Mouse (Mus musculus) heart, postnatal 36 days (tissue): ENCODE measurements around the gene Bod1. TPM values are rescaled to one million over a fixed set of nuclear protein-coding genes. Genes with fewer than 3 reads are reported as not detected.

ENCODE experiments used
- DNase-seq, 2 experiments: peaks; one replicate each; pipeline ENCODE4 v3.0.0; 2021 to 2022
- intact Hi-C: fragments of 180-260 bp; cut with DNase I; formaldehyde crosslinking; loops from one replicate; pipeline ENCODE4 v1.15.1; 2025
- total RNA-seq, 2 experiments: library from RNA; stranded (reverse); gene quantifications; 2 replicates each; pipeline ENCODE4 v1.2.3; 2021

Bod1 gene
- total RNA-seq: 100 to 1,000 TPM; 122 to 131 TPM

- intact Hi-C loops: no loop called here
- DNase-seq: peak; percentile 84 to 87
Observed at GRCm38 (mm10) chr11:31671354-31672169, at the start of gene Bod1. Gene Bod1, minus strand, starts transcription at chr11:31671885.

- intact Hi-C loops: no loop called here
- DNase-seq: no peak
Observed at GRCm38 (mm10) chr11:31719090-31719489, 47.4 kb upstream of the Bod1 start.

- intact Hi-C loops: no loop called here
- DNase-seq: peak in 1 of 2 experiments; percentile 50
Observed at GRCm38 (mm10) chr11:31717926-31718735, 46.4 kb upstream of the Bod1 start.

- intact Hi-C loops: loop anchor here (5.0 kb wide), 2 partner anchors 84 to 159 kb away; partner anchors contain the start of gene Cpeb4
- DNase-seq: peak; percentile 72 to 74
Observed at GRCm38 (mm10) chr11:31713641-31714121, 42.0 kb upstream of the Bod1 start.

- peak in 1 of 2 experiments; percentile 41 for DNase-seq
- intact Hi-C loops: loop anchor here (5.0 kb wide), 2 partner anchors 84 to 159 kb away; partner anchors contain the start of gene Cpeb4
Observed at GRCm38 (mm10) chr11:31713116-31713515, 41.4 kb upstream of the Bod1 start.

GRCm38 (mm10) chr11:31707771-31708170 lies 36.1 kb upstream of the Bod1 start:
- DNase-seq: no peak
- intact Hi-C loops: no loop called here

- intact Hi-C loops: no loop called here
- DNase-seq: no peak
Observed at GRCm38 (mm10) chr11:31703173-31703572, 31.5 kb upstream of the Bod1 start.

- DNase-seq: no peak
Observed at GRCm38 (mm10) chr11:31701901-31702300, 30.2 kb upstream of the Bod1 start.

GRCm38 (mm10) chr11:31699502-31699901 lies 27.8 kb upstream of the Bod1 start:
- intact Hi-C loops: no loop called here
- DNase-seq: no peak

More at GRCm38 (mm10) chr11:31701901-31702300, 30.2 kb upstream of the Bod1 start:
- intact Hi-C loops: no loop called here

- DNase-seq: no peak
- intact Hi-C loops: no loop called here
Observed at GRCm38 (mm10) chr11:31694801-31695200, 23.1 kb upstream of the Bod1 start.

- DNase-seq: no peak
- intact Hi-C loops: no loop called here
Observed at GRCm38 (mm10) chr11:31694109-31694508, 22.4 kb upstream of the Bod1 start.

- no peak for DNase-seq
- intact Hi-C loops: no loop called here
Observed at GRCm38 (mm10) chr11:31693322-31693721, 21.6 kb upstream of the Bod1 start.

GRCm38 (mm10) chr11:31688956-31689355 lies 17.3 kb upstream of the Bod1 start:
- DNase-seq: no peak
- intact Hi-C loops: no loop called here

- intact Hi-C loops: no loop called here
- DNase-seq: no peak
Observed at GRCm38 (mm10) chr11:31684913-31685567, 13.4 kb upstream of the Bod1 start.

- no peak for DNase-seq
- intact Hi-C loops: no loop called here
Observed at GRCm38 (mm10) chr11:31684126-31684525, 12.4 kb upstream of the Bod1 start.

GRCm38 (mm10) chr11:31679840-31680381 lies 8.2 kb upstream of the Bod1 start:
- intact Hi-C loops: loop anchor here (5.0 kb wide), 2 partner anchors 172 to 482 kb away; no protein-coding TSS in a partner anchor
- DNase-seq: no peak

- no peak for DNase-seq
- intact Hi-C loops: loop anchor here (2.0 to 5.0 kb wide), 3 partner anchors 175 to 485 kb away; no protein-coding TSS in a partner anchor
Observed at GRCm38 (mm10) chr11:31677309-31677708, 5.6 kb upstream of the Bod1 start.

- DNase-seq: no peak
- intact Hi-C loops: loop anchor here (2.0 to 5.0 kb wide), 3 partner anchors 176 to 486 kb away; no protein-coding TSS in a partner anchor
Observed at GRCm38 (mm10) chr11:31676661-31677252, 5.1 kb upstream of the Bod1 start.

- peak; percentile 51 to 57 for DNase-seq
- intact Hi-C loops: loop anchor here (1.0 to 5.0 kb wide), 3 partner anchors 177 to 487 kb away; no protein-coding TSS in a partner anchor
Observed at GRCm38 (mm10) chr11:31675430-31675829, 3.7 kb upstream of the Bod1 start.

- DNase-seq: no peak
- intact Hi-C loops: no loop called here
Observed at GRCm38 (mm10) chr11:31672170-31672563, 482 bp upstream of the Bod1 start.
